Mouse (Mus musculus): ENCODE measurements around the gene Fn3krp. TPM values are rescaled to one million over a fixed set of nuclear protein-coding genes. Genes with fewer than 3 reads are reported as not detected.
A peak's percentile ranks its signal among the peaks of the same experiment; 100 is the strongest.

Gene Fn3krp
- total and polyA plus RNA-seq, 2 experiments from 2014 or later = 4.8 to 7.0 TPM

GRCm38 (mm10) chr11:121388554-121388945, 32.7 kb upstream of the Fn3krp start:
- H3K4me3 ChIP-seq (ENCODE audit: low read depth, low read length) = peak overlapping the region; percentile 78
- ATAC-seq (ENCODE audit: insufficient read depth, low read depth) (no peak; the same call in 1 of the 2 replicates), DNase-seq (ENCODE audit: low spot score) (no peak)
- H3K4me2 ChIP-seq (ENCODE audit: low read depth, low read length) = peak overlapping the region; percentile 95
- H3K4me1 ChIP-seq (ENCODE audit: control insufficient read depth, insufficient read depth) = no peaks in the 10 kb centered on the region
- TF ChIP-seq CTCF (IDR thresholded peaks at IDR 0.05; ENCODE audit: low read depth) (no peak), EP300 (IDR thresholded peaks at IDR 0.05; ENCODE audit: low read depth) (no peak)
- 10% methylated on average over 6 of the region's 6 CpGs for WGBS
- H3K27ac ChIP-seq (ENCODE audit: low read depth) = no peak overlapping the region
- no peak overlapping the region for H3K9ac ChIP-seq (replicated peaks; ENCODE audit: low read depth, low read length)
- no peaks in the 10 kb centered on the region for H3K9me3 ChIP-seq (replicated peaks; ENCODE audit: control insufficient read depth, low read length)
- H3K27me3 ChIP-seq (ENCODE audit: control insufficient read depth, insufficient read depth, low read length) = no peaks in the 10 kb centered on the region
- no peaks in the 10 kb centered on the region for H3K36me3 ChIP-seq (replicated peaks; ENCODE audit: control insufficient read depth, insufficient read depth, low read length)

GRCm38 (mm10) chr11:121390793-121391192, 30.4 kb upstream of the Fn3krp start:
- Histone ChIP-seq H3K4me1 (ENCODE audit: control insufficient read depth, insufficient read depth) (no peaks in the 10 kb centered on the region), H3K4me2 (ENCODE audit: low read depth, low read length) (no peak overlapping the region), H3K9ac (replicated peaks; ENCODE audit: low read depth, low read length) (no peak overlapping the region), H3K27me3 (ENCODE audit: control insufficient read depth, insufficient read depth, low read length) (no peaks in the 10 kb centered on the region), H3K9me3 (replicated peaks; ENCODE audit: control insufficient read depth, low read length) (no peaks in the 10 kb centered on the region), H3K4me3 (ENCODE audit: low read depth, low read length) (no peak overlapping the region), H3K27ac (ENCODE audit: low read depth) (no peak overlapping the region), H3K36me3 (replicated peaks; ENCODE audit: control insufficient read depth, insufficient read depth, low read length) (no peaks in the 10 kb centered on the region)
- ATAC-seq (ENCODE audit: insufficient read depth, low read depth) = no peak
- no peak for TF ChIP-seq EP300 (IDR thresholded peaks at IDR 0.05; ENCODE audit: low read depth)
- DNase-seq (ENCODE audit: low spot score) = no peak
- WGBS = 51% methylated on average over 3 of the region's 3 CpGs

GRCm38 (mm10) chr11:121392405-121392804, 28.8 kb upstream of the Fn3krp start:
- 61% methylated on average over 3 of the region's 3 CpGs for WGBS
- no peak for TF ChIP-seq CTCF (IDR thresholded peaks at IDR 0.05; ENCODE audit: low read depth)
- no peak for TF ChIP-seq EP300 (IDR thresholded peaks at IDR 0.05; ENCODE audit: low read depth)

GRCm38 (mm10) chr11:121407366-121408155, 13.6 kb upstream of the Fn3krp start:
- H3K9me3 ChIP-seq (replicated peaks; ENCODE audit: control insufficient read depth, low read length) = no peaks in the 10 kb centered on the region
- 62% methylated on average over 3 of the region's 3 CpGs for WGBS

More at GRCm38 (mm10) chr11:121392405-121392804, 28.8 kb upstream of the Fn3krp start:
- Histone ChIP-seq H3K36me3 (replicated peaks; ENCODE audit: control insufficient read depth, insufficient read depth, low read length) (no peaks in the 10 kb centered on the region), H3K9me3 (replicated peaks; ENCODE audit: control insufficient read depth, low read length) (no peaks in the 10 kb centered on the region), H3K27me3 (ENCODE audit: control insufficient read depth, insufficient read depth, low read length) (no peaks in the 10 kb centered on the region), H3K9ac (replicated peaks; ENCODE audit: low read depth, low read length) (no peak overlapping the region), H3K4me2 (ENCODE audit: low read depth, low read length) (no peak overlapping the region), H3K4me1 (ENCODE audit: control insufficient read depth, insufficient read depth) (no peaks in the 10 kb centered on the region), H3K27ac (ENCODE audit: low read depth) (no peak overlapping the region), H3K4me3 (ENCODE audit: low read depth, low read length) (no peak overlapping the region)
- ATAC-seq (ENCODE audit: insufficient read depth, low read depth) (no peak), DNase-seq (ENCODE audit: low spot score) (no peak)

GRCm38 (mm10) chr11:121414762-121415161, 6.4 kb upstream of the Fn3krp start:
- no peak for ATAC-seq (ENCODE audit: insufficient read depth, low read depth)
- H3K27ac ChIP-seq (ENCODE audit: low read depth) = no peak overlapping the region
- H3K36me3 ChIP-seq (replicated peaks; ENCODE audit: control insufficient read depth, insufficient read depth, low read length) = no peaks in the 10 kb centered on the region
- no peaks in the 10 kb centered on the region for H3K27me3 ChIP-seq (ENCODE audit: control insufficient read depth, insufficient read depth, low read length)
- no peaks in the 10 kb centered on the region for H3K9me3 ChIP-seq (replicated peaks; ENCODE audit: control insufficient read depth, low read length)
- no peak for TF ChIP-seq CTCF (IDR thresholded peaks at IDR 0.05; ENCODE audit: low read depth)
- TF ChIP-seq EP300 (IDR thresholded peaks at IDR 0.05; ENCODE audit: low read depth) = no peak
- no peak overlapping the region for H3K9ac ChIP-seq (replicated peaks; ENCODE audit: low read depth, low read length)
- DNase-seq (ENCODE audit: low spot score) = no peak
- WGBS = 60% methylated on average over 5 of the region's 5 CpGs
- H3K4me1 ChIP-seq (ENCODE audit: control insufficient read depth, insufficient read depth) = peaks cover 6% of the 10 kb centered on the region
- no peak overlapping the region for H3K4me3 ChIP-seq (ENCODE audit: low read depth, low read length)
- no peak overlapping the region for H3K4me2 ChIP-seq (ENCODE audit: low read depth, low read length)

More at GRCm38 (mm10) chr11:121407366-121408155, 13.6 kb upstream of the Fn3krp start:
- no peak overlapping the region for H3K27ac ChIP-seq (ENCODE audit: low read depth)
- H3K4me2 ChIP-seq (ENCODE audit: low read depth, low read length) = no peak overlapping the region
- H3K4me1 ChIP-seq (ENCODE audit: control insufficient read depth, insufficient read depth) = no peaks in the 10 kb centered on the region
- H3K36me3 ChIP-seq (replicated peaks; ENCODE audit: control insufficient read depth, insufficient read depth, low read length) = no peaks in the 10 kb centered on the region
- no peak for ATAC-seq (ENCODE audit: insufficient read depth, low read depth)
- no peak overlapping the region for H3K4me3 ChIP-seq (ENCODE audit: low read depth, low read length)
- TF ChIP-seq CTCF (IDR thresholded peaks at IDR 0.05; ENCODE audit: low read depth) (no peak), EP300 (IDR thresholded peaks at IDR 0.05; ENCODE audit: low read depth) (no peak)
- no peak overlapping the region for H3K9ac ChIP-seq (replicated peaks; ENCODE audit: low read depth, low read length)
- H3K27me3 ChIP-seq (ENCODE audit: control insufficient read depth, insufficient read depth, low read length) = no peaks in the 10 kb centered on the region
- DNase-seq (ENCODE audit: low spot score) = no peak

GRCm38 (mm10) chr11:121415351-121415750, 5.8 kb upstream of the Fn3krp start:
- WGBS = 39% methylated on average over 5 of the region's 5 CpGs
- Histone ChIP-seq H3K4me3 (ENCODE audit: low read depth, low read length) (no peak overlapping the region), H3K9ac (replicated peaks; ENCODE audit: low read depth, low read length) (no peak overlapping the region), H3K4me2 (ENCODE audit: low read depth, low read length) (no peak overlapping the region), H3K9me3 (replicated peaks; ENCODE audit: control insufficient read depth, low read length) (no peaks in the 10 kb centered on the region), H3K27ac (ENCODE audit: low read depth) (no peak overlapping the region), H3K27me3 (ENCODE audit: control insufficient read depth, insufficient read depth, low read length) (no peaks in the 10 kb centered on the region), H3K36me3 (replicated peaks; ENCODE audit: control insufficient read depth, insufficient read depth, low read length) (no peaks in the 10 kb centered on the region), H3K4me1 (ENCODE audit: control insufficient read depth, insufficient read depth) (peaks cover 6% of the 10 kb centered on the region)
- no peak for ATAC-seq (ENCODE audit: insufficient read depth, low read depth)
- TF ChIP-seq EP300 (IDR thresholded peaks at IDR 0.05; ENCODE audit: low read depth) (no peak), CTCF (IDR thresholded peaks at IDR 0.05; ENCODE audit: low read depth) (no peak)
- no peak for DNase-seq (ENCODE audit: low spot score)

Measured in heart, postnatal 0 days (tissue).